Mouse (Mus musculus): ENCODE results near the gene Rpgr. TPM values are rescaled to one million over a fixed set of nuclear protein-coding genes. Genes with fewer than 3 reads are reported as not detected.

Rpgr gene
- total and polyA plus RNA-seq, 3 experiments, result not detected

DNA sequence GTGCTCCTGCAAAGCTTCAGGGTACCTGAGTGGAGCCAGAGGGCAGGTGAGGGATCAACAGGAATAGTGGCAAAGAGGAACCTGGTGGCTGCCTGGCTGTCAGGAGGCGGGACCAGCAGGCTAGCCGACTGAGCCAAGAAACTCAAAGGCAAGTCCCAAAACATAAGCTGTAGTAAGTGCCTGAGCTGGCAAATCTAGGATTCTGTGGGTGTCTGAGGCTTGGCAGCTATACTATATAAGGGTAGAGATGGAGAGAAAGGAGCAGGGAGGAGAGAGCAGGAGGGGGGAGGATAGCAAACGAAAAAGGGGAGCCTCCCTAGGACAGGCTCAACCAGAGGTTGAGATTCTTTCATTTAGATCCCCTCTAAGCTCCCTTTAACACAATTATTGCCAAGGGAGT, 100.9 kb downstream of the Rpgr start:
- H3K4me3 ChIP-seq (ENCODE audit: control insufficient read depth in 1 of 2, insufficient read depth in 1 of 2, low read depth in 2 of 2, low read length in 2 of 2), result no peak overlapping the region

GRCm38 (mm10) chrX:10110736-10111135, 106.0 kb downstream of the Rpgr start:
- H3K4me3 ChIP-seq (ENCODE audit: control insufficient read depth in 1 of 2, insufficient read depth in 1 of 2, low read depth in 2 of 2, low read length in 2 of 2), result no peak overlapping the region
- no peaks in the 10 kb centered on the region for H3K79me2 ChIP-seq (ENCODE audit: control insufficient read depth, insufficient read depth, low read length, poor library complexity)
- H3K4me1 ChIP-seq (ENCODE audit: control insufficient read depth in 1 of 2, insufficient read depth in 2 of 2, low read length in 2 of 2), result no peaks in the 10 kb centered on the region
- no peaks in the 10 kb centered on the region for H3K36me3 ChIP-seq (ENCODE audit: control insufficient read depth in 1 of 2, insufficient read depth in 2 of 2, low read length in 2 of 2)
- no peaks in the 10 kb centered on the region for H3K27me3 ChIP-seq (ENCODE audit: control insufficient read depth in 1 of 2, insufficient read depth in 2 of 2, low read length in 2 of 2)
- no peaks in the 10 kb centered on the region for H3K9me3 ChIP-seq (replicated peaks; ENCODE audit: insufficient read depth, low read length)
- no peak for DNase-seq (ENCODE audit: low read depth, low spot score)
- no peak for TF ChIP-seq UBTF (IDR thresholded peaks at IDR 0.05; ENCODE audit: borderline replicate concordance, insufficient read depth, low read depth, low read length)
- no peak for TF ChIP-seq MXI1 (IDR thresholded peaks at IDR 0.05; ENCODE audit: low read depth, low read length)
- no peak for TF ChIP-seq USF2 (IDR thresholded peaks at IDR 0.05; ENCODE audit: borderline replicate concordance in 1 of 2, insufficient read depth in 1 of 2, low read depth in 1 of 2, low read length in 2 of 2)
- no peak for TF ChIP-seq RAD21 (IDR thresholded peaks at IDR 0.05; ENCODE audit: low read depth, low read length)
- no peak for TF ChIP-seq ZNF384 (IDR thresholded peaks at IDR 0.05; ENCODE audit: low read depth, low read length)
- no peak for TF ChIP-seq USF1 (IDR thresholded peaks at IDR 0.05; ENCODE audit: low read depth, low read length)
- TF ChIP-seq CHD2 (IDR thresholded peaks at IDR 0.05; ENCODE audit: low read length), result no peak
- no peak for TF ChIP-seq MEF2A (IDR thresholded peaks at IDR 0.05; ENCODE audit: extremely low read depth, insufficient replicate concordance, low read depth, low read length, poor library complexity, severe bottlenecking)
- TF ChIP-seq ETS1 (IDR thresholded peaks at IDR 0.05; ENCODE audit: low read depth, low read length), result no peak
- TF ChIP-seq POLR2A (IDR thresholded peaks at IDR 0.05; ENCODE audit: control insufficient read depth in 1 of 2, insufficient read depth in 1 of 2, low read depth in 1 of 2, low read length in 2 of 2, poor library complexity in 1 of 2), result no peak
- no peak for TF ChIP-seq ZKSCAN1 (IDR thresholded peaks at IDR 0.05; ENCODE audit: low read depth, low read length)
- no peak for TF ChIP-seq JUND (IDR thresholded peaks at IDR 0.05; ENCODE audit: low read depth, low read length)
- TF ChIP-seq SMC3 (IDR thresholded peaks at IDR 0.05; ENCODE audit: low read depth, low read length), result no peak
- no peak for TF ChIP-seq E2F4 (IDR thresholded peaks at IDR 0.05; ENCODE audit: borderline replicate concordance, low read depth, low read length)
- H3K9ac ChIP-seq (ENCODE audit: control insufficient read depth, low read depth, low read length, poor library complexity, severe bottlenecking), result no peak overlapping the region
- H3K27ac ChIP-seq (ENCODE audit: control insufficient read depth, low read depth, low read length), result no peak overlapping the region

More for the DNA sequence above, 100.9 kb downstream of the Rpgr start:
- Histone ChIP-seq H3K79me2 (ENCODE audit: control insufficient read depth, insufficient read depth, low read length, poor library complexity) (no peaks in the 10 kb centered on the region), H3K36me3 (ENCODE audit: control insufficient read depth in 1 of 2, insufficient read depth in 2 of 2, low read length in 2 of 2) (no peaks in the 10 kb centered on the region), H3K9me3 (replicated peaks; ENCODE audit: insufficient read depth, low read length) (no peaks in the 10 kb centered on the region), H3K9ac (ENCODE audit: control insufficient read depth, low read depth, low read length, poor library complexity, severe bottlenecking) (no peak overlapping the region), H3K27ac (ENCODE audit: control insufficient read depth, low read depth, low read length) (no peak overlapping the region), H3K4me1 (ENCODE audit: control insufficient read depth in 1 of 2, insufficient read depth in 2 of 2, low read length in 2 of 2) (no peaks in the 10 kb centered on the region), H3K27me3 (ENCODE audit: control insufficient read depth in 1 of 2, insufficient read depth in 2 of 2, low read length in 2 of 2) (no peaks in the 10 kb centered on the region)
- TF ChIP-seq ZC3H11A (IDR thresholded peaks at IDR 0.05; ENCODE audit: low read depth, low read length), result no peak
- TF ChIP-seq GABPA (IDR thresholded peaks at IDR 0.05; ENCODE audit: low read depth, low read length), result no peak
- no peak for TF ChIP-seq TBP (IDR thresholded peaks at IDR 0.05; ENCODE audit: low read depth, low read length)
- TF ChIP-seq E2F4 (IDR thresholded peaks at IDR 0.05; ENCODE audit: borderline replicate concordance, low read depth, low read length), result no peak
- no peak for TF ChIP-seq USF1 (IDR thresholded peaks at IDR 0.05; ENCODE audit: low read depth, low read length)
- TF ChIP-seq RAD21 (IDR thresholded peaks at IDR 0.05; ENCODE audit: low read depth, low read length), result no peak
- no peak for TF ChIP-seq MAX (IDR thresholded peaks at IDR 0.05; ENCODE audit: low read length)
- no peak for TF ChIP-seq GATA1 (IDR thresholded peaks at IDR 0.05; ENCODE audit: low read depth, low read length)
- TF ChIP-seq MXI1 (IDR thresholded peaks at IDR 0.05; ENCODE audit: low read depth, low read length), result no peak
- TF ChIP-seq NRF1 (IDR thresholded peaks at IDR 0.05; ENCODE audit: insufficient read depth, low read depth, low read length, poor library complexity, severe bottlenecking), result no peak
- TF ChIP-seq CHD2 (IDR thresholded peaks at IDR 0.05; ENCODE audit: low read length), result no peak
- no peak for DNase-seq (ENCODE audit: low read depth, low spot score)

Data from MEL (cell line).